Mouse (Mus musculus) E14TG2a.4 (cell line): ENCODE measurements at regions not wholly inside any gene's neighbourhood (a gene's known extent, or its start where the extent isn't known, plus 50 kb on each side); places are given as distances from the start of the nearest gene placed in this dataset.
A peak's percentile ranks its signal among the peaks of the same experiment; 100 is the strongest.

Experiments used
- H3K27me3 ChIP-seq: 2 replicates; pipeline ENCODE4 v1.6.1; 2014; ENCODE audit warnings: low read length, control low read depth; ENCODE audit not compliant: insufficient read depth
- H3K36me3 ChIP-seq: 2 replicates; pipeline ENCODE4 v1.6.1; 2014; ENCODE audit warnings: low read length, control low read depth; ENCODE audit not compliant: insufficient read depth
- H3K4me1 ChIP-seq: replicated peaks from 2 replicates; pipeline ENCODE4 v1.6.1; 2014; ENCODE audit warnings: low read depth, low read length, control low read depth
- H3K4me3 ChIP-seq: replicated peaks from 2 replicates; pipeline ENCODE4 v1.5.1; 2014; ENCODE audit warnings: mild to moderate bottlenecking, low read length
- H3K9me3 ChIP-seq: 2 replicates; pipeline ENCODE4 v1.6.1; 2014; ENCODE audit warnings: low read length, control low read depth
- CTCF ChIP-seq: conservative IDR thresholded peaks from 2 replicates; pipeline ENCODE4 v1.5.1; 2014; ENCODE audit warnings: low read length
- NANOG ChIP-seq: IDR thresholded peaks from 2 replicates; pipeline ENCODE4 v1.6.1; 2014; ENCODE audit warnings: borderline replicate concordance, low read length, mixed read lengths
- POU5F1 ChIP-seq: IDR thresholded peaks from 2 replicates; pipeline ENCODE4 v1.6.1; 2014; ENCODE audit warnings: low read length, borderline replicate concordance

- peaks cover 6% of the 10 kb centered on the region; the same call in 1 of the 2 replicates for H3K4me1 ChIP-seq
- no peaks in the 10 kb centered on the region for H3K9me3 ChIP-seq
- H3K36me3 ChIP-seq = no peaks in the 10 kb centered on the region
- H3K27me3 ChIP-seq = peaks cover 7% of the 10 kb centered on the region; the same call in 1 of the 2 replicates
- no peak for TF ChIP-seq CTCF
- TF ChIP-seq POU5F1 = no peak
- TF ChIP-seq NANOG = no peak
- H3K4me3 ChIP-seq = no peak overlapping the region
Measured at GRCm38 (mm10) chr16:29954700-29955099, 109.5 kb upstream of the Hes1 start.

GRCm38 (mm10) chr16:29956904-29957303 is 107.3 kb upstream of the Hes1 start:
- Histone ChIP-seq H3K4me3 (no peak overlapping the region), H3K4me1 (0 out of 2 replicates have a peak, but pooled peaks cover 4% of the 10 kb centered on the region), H3K27me3 (peaks cover 12% of the 10 kb centered on the region; the same call in 1 of the 2 replicates), H3K9me3 (no peaks in the 10 kb centered on the region), H3K36me3 (no peaks in the 10 kb centered on the region)
- TF ChIP-seq POU5F1 (no peak), CTCF (no peak), NANOG (no peak)

- Histone ChIP-seq H3K27me3 (0 out of 2 replicates have a peak, but pooled peaks cover 11% of the 10 kb centered on the region), H3K4me3 (no peak overlapping the region), H3K36me3 (no peaks in the 10 kb centered on the region), H3K9me3 (peaks cover 9% of the 10 kb centered on the region), H3K4me1 (no peaks in the 10 kb centered on the region)
- no peak for TF ChIP-seq POU5F1
- TF ChIP-seq NANOG = no peak
- no peak for TF ChIP-seq CTCF
Measured at GRCm38 (mm10) chr16:29959939-29960637, 104.1 kb upstream of the Hes1 start.

GRCm38 (mm10) chr16:29963284-29963683 is 100.9 kb upstream of the Hes1 start:
- H3K9me3 ChIP-seq = peaks cover 9% of the 10 kb centered on the region

GRCm38 (mm10) chr16:29964563-29964962 is 99.6 kb upstream of the Hes1 start:
- TF ChIP-seq NANOG = no peak
- no peak for TF ChIP-seq CTCF
- TF ChIP-seq POU5F1 = no peak
- no peak overlapping the region for H3K4me3 ChIP-seq
- H3K27me3 ChIP-seq = 0 out of 2 replicates have a peak, but pooled peaks cover 11% of the 10 kb centered on the region
- no peaks in the 10 kb centered on the region for H3K4me1 ChIP-seq
- no peaks in the 10 kb centered on the region for H3K36me3 ChIP-seq
- H3K9me3 ChIP-seq = peaks cover 9% of the 10 kb centered on the region

More at GRCm38 (mm10) chr16:29963284-29963683, 100.9 kb upstream of the Hes1 start:
- no peaks in the 10 kb centered on the region for H3K4me1 ChIP-seq
- no peaks in the 10 kb centered on the region for H3K36me3 ChIP-seq
- TF ChIP-seq CTCF (no peak), NANOG (no peak), POU5F1 (no peak)
- 0 out of 2 replicates have a peak, but pooled peaks cover 11% of the 10 kb centered on the region for H3K27me3 ChIP-seq
- H3K4me3 ChIP-seq = no peak overlapping the region

- no peak for TF ChIP-seq CTCF
- TF ChIP-seq POU5F1 = no peak
- TF ChIP-seq NANOG = no peak
- Histone ChIP-seq H3K4me3 (no peak overlapping the region), H3K36me3 (no peaks in the 10 kb centered on the region), H3K4me1 (peaks cover 25% of the 10 kb centered on the region), H3K9me3 (peaks cover 9% of the 10 kb centered on the region), H3K27me3 (0 out of 2 replicates have a peak, but pooled peaks cover 7% of the 10 kb centered on the region)
Measured at GRCm38 (mm10) chr16:29968743-29969142, 95.4 kb upstream of the Hes1 start.

GRCm38 (mm10) chr16:29972741-29973141 is 91.4 kb upstream of the Hes1 start:
- H3K9me3 ChIP-seq = no peaks in the 10 kb centered on the region
- peaks cover 3% of the 10 kb centered on the region; the same call in 1 of the 2 replicates for H3K27me3 ChIP-seq
- H3K36me3 ChIP-seq = no peaks in the 10 kb centered on the region
- H3K4me3 ChIP-seq = 0 out of 2 replicates have a peak overlapping the region, but pooled peaks have one; percentile 8
- TF ChIP-seq NANOG (peak; percentile 41; the same call in 1 of the 2 replicates), CTCF (no peak)
- peaks cover 57% of the 10 kb centered on the region for H3K4me1 ChIP-seq

- Histone ChIP-seq H3K4me3 (0 out of 2 replicates have a peak overlapping the region, but pooled peaks have one; percentile 8), H3K27me3 (peaks cover 5% of the 10 kb centered on the region; the same call in 1 of the 2 replicates), H3K9me3 (no peaks in the 10 kb centered on the region), H3K36me3 (no peaks in the 10 kb centered on the region), H3K4me1 (peaks cover 62% of the 10 kb centered on the region)
- TF ChIP-seq CTCF = no peak
- TF ChIP-seq POU5F1 = no peak
- no peak for TF ChIP-seq NANOG
Measured at GRCm38 (mm10) chr16:29973250-29973649, 90.9 kb upstream of the Hes1 start.

GRCm38 (mm10) chr16:29975800-29976199 is 88.4 kb upstream of the Hes1 start:
- Histone ChIP-seq H3K27me3 (peaks cover 26% of the 10 kb centered on the region), H3K36me3 (no peaks in the 10 kb centered on the region), H3K9me3 (no peaks in the 10 kb centered on the region), H3K4me3 (no peak overlapping the region), H3K4me1 (peaks cover 74% of the 10 kb centered on the region)
- TF ChIP-seq NANOG (no peak), CTCF (no peak), POU5F1 (no peak)
